Mouse (Mus musculus) liver, postnatal 0 days (tissue): ENCODE measurements at regions not wholly inside any gene's neighbourhood (a gene's known extent, or its start where the extent isn't known, plus 50 kb on each side); places are given as distances from the start of the nearest gene placed in this dataset.

Experiments
- ATAC-seq: fragments of 200-750 bp; cut with Nextera tagmentation; 2 replicates; pipeline ENCODE4 v1.8.0; 2017; ENCODE audit warnings: mild to moderate bottlenecking, moderate library complexity
- DNase-seq: peaks from one replicate; pipeline ENCODE4 v3.0.0-alpha.2; 2016
- H3K27ac ChIP-seq: fragments of 300-500 bp; sonication (generic); 2 replicates; pipeline ENCODE4 v1.5.1; 2014; ENCODE audit warnings: antibody characterized with exemption, moderate library complexity, mild to moderate bottlenecking, low read depth
- H3K27me3 ChIP-seq: fragments of 300-500 bp; sonication (generic); 2 replicates; pipeline ENCODE4 v1.6.1; 2014; ENCODE audit warnings: low read length, control low read depth, mixed read lengths; ENCODE audit not compliant: insufficient read depth
- H3K36me3 ChIP-seq: fragments of 300-500 bp; sonication (generic); replicated peaks from 2 replicates; pipeline ENCODE4 v1.6.1; 2014; ENCODE audit warnings: mild to moderate bottlenecking, control low read depth, low read length, moderate library complexity, mixed read lengths; ENCODE audit not compliant: insufficient read depth
- H3K4me1 ChIP-seq: fragments of 300-500 bp; sonication (generic); 2 replicates; pipeline ENCODE4 v1.6.1; 2014; ENCODE audit warnings: antibody characterized with exemption, mild to moderate bottlenecking, control low read depth; ENCODE audit not compliant: insufficient read depth
- H3K4me2 ChIP-seq: fragments of 300-500 bp; sonication (generic); 2 replicates; pipeline ENCODE4 v1.6.1; 2014; ENCODE audit warnings: low read depth, mild to moderate bottlenecking, low read length, moderate library complexity, mixed read lengths
- H3K4me3 ChIP-seq: fragments of 300-500 bp; sonication (generic); 2 replicates; pipeline ENCODE4 v1.5.1; 2014; ENCODE audit warnings: low read depth, low read length
- H3K9ac ChIP-seq: fragments of 300-500 bp; sonication (generic); replicated peaks from 2 replicates; pipeline ENCODE4 v1.6.1; 2014; ENCODE audit warnings: mild to moderate bottlenecking, moderate library complexity
- H3K9me3 ChIP-seq: fragments of 300-500 bp; sonication (generic); 2 replicates; pipeline ENCODE4 v1.6.1; 2016; ENCODE audit warnings: mild to moderate bottlenecking, control low read depth, low read length, mixed read lengths
- CTCF ChIP-seq: sonication (generic); IDR thresholded peaks from 2 replicates; pipeline ENCODE4 v1.5.1; 2016; ENCODE audit warnings: antibody characterized with exemption, low read depth
- EP300 ChIP-seq: IDR thresholded peaks from 2 replicates; pipeline ENCODE4 v1.6.1; 2016; ENCODE audit warnings: antibody characterized with exemption, low read depth, mild to moderate bottlenecking
- WGBS: fragments of 180-500 bp; shearing (Covaris S2); extraction: QIAGEN DNeasy Blood & Tissue Kit; methylation state at CpG from one replicate; pipeline ENCODE4 v1.1.7; 2014; ENCODE audit not compliant: insufficient replicate concordance; 5-methylcytosine and 5-hydroxymethylcytosine counted together

DNA sequence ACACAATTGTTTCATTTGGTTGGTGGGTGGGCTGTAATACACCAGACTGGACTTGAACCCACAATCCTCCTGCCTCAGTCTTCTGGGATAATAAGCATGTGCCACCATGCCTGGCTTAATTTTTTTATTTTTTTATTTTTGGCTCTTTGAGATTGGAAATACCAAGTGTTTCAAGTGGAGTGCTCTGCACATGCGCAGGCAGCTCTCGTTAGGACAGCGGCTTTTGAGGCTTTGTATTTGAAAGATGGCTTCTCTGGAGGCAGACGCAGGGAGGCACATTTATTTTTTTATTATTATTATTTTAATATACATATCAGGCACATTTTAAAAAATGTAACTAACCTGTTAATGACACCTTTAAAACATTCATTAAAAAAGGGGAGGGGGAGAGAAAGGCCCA lies 221.5 kb upstream of the Tshz3 start:
- H3K9me3 ChIP-seq, result no peaks in the 10 kb centered on the region
- TF ChIP-seq EP300, result no peak
- TF ChIP-seq CTCF, result no peak
- no peaks in the 10 kb centered on the region for H3K27me3 ChIP-seq
- H3K4me2 ChIP-seq, result no peak overlapping the region
- 88% methylated on average over 4 of the region's 4 CpGs for WGBS
- no peak overlapping the region for H3K9ac ChIP-seq
- no peak overlapping the region for H3K27ac ChIP-seq
- ATAC-seq, result no peak
- no peaks in the 10 kb centered on the region for H3K4me1 ChIP-seq
- no peak for DNase-seq
- H3K36me3 ChIP-seq, result no peaks in the 10 kb centered on the region
- no peak overlapping the region for H3K4me3 ChIP-seq

DNA sequence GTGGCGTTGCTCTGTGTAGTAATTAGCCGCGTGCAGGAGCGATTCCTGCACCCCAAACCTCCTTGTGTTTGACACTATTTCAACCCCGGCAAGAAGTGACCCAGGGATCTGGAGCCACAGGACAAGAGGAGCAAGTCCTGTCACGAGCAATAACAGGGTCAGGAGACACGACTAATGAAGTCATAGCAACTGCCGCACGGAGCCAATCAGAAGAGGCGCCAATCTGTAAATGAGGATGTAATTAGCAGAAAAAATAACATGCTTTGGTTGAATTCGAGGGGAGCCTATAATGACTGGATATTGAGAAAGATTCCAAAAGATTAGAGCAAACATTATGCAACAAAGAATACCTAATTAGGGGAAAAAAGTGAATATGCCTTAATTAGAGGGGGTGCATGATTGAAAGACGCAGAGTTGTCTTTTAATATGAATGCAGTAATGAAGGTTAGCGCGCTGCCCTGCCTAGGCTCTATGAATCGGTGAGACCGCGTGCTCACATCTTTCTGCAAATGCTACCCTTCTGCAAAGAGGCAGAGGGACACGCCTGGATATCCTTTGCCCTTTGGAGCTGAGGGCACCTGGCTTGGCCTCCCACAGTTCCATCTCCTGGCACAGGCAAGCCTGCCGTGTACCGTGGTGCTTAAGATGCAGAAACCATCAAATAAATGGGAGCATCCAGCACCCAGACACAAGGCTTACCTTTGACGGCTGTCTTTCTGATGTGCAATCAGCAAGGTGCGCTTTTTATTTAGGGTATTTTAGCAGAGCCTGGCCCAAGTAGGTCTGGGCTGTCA lies 220.9 kb upstream of the Tshz3 start:
- 80% methylated on average over 22 of the region's 22 CpGs for WGBS
- no peak for DNase-seq
- no peak for ATAC-seq
- H3K9me3 ChIP-seq, result no peaks in the 10 kb centered on the region
- H3K4me1 ChIP-seq, result no peaks in the 10 kb centered on the region
- no peaks in the 10 kb centered on the region for H3K36me3 ChIP-seq
- H3K4me2 ChIP-seq, result no peak overlapping the region
- no peak overlapping the region for H3K27ac ChIP-seq
- no peak overlapping the region for H3K4me3 ChIP-seq
- no peaks in the 10 kb centered on the region for H3K27me3 ChIP-seq
- H3K9ac ChIP-seq, result no peak overlapping the region
- TF ChIP-seq EP300 (no peak), CTCF (no peak)

DNA sequence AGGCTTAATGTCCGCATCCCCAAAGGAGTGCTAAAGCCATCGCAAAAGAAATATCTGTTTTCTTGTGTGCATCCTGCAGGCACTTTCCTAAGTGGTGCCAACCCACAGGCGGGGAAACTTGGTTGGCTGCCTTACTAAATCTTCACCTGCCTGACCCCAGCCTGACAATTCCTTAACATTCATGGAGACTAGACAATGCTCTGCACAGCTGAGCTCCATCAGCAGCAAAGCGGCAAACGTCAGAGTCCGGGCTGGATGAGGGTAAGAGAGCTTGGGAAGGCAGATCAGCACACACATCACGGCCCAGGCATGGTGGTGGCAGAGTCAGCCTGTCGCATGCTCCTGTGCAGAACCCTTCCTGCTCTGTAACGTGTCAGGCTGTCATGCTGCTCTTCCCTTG lies 209.8 kb upstream of the Tshz3 start:
- no peak for ATAC-seq
- TF ChIP-seq EP300 (no peak), CTCF (no peak)
- WGBS, result 86% methylated on average over 9 of the region's 9 CpGs

DNA sequence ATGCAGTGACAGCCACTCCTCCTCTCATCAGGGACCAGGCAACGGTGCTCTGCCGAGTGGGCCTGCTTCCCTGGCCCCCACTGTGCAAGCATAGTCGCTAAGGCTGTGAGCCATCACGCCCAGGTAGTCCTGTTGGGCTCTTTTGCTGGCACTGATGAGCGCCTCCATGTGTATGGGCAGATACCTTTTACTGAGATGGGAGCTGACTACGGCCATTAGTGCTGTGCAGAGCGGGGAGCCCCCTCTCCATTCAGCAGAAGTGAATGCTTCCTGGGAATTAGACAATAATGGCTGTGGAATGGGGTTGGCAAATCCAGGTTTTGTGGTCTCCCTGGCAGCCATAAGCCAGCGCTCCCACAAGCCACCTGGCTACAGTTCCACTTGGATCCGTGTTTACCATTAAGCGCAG lies 206.7 kb upstream of the Tshz3 start:
- ATAC-seq (no peak), DNase-seq (no peak)
- no peak overlapping the region for H3K4me2 ChIP-seq
- H3K4me1 ChIP-seq, result no peaks in the 10 kb centered on the region
- H3K9me3 ChIP-seq, result no peaks in the 10 kb centered on the region
- no peak overlapping the region for H3K27ac ChIP-seq
- no peak for TF ChIP-seq CTCF
- no peak for TF ChIP-seq EP300
- H3K36me3 ChIP-seq, result no peaks in the 10 kb centered on the region
- H3K27me3 ChIP-seq, result no peaks in the 10 kb centered on the region
- no peak overlapping the region for H3K9ac ChIP-seq
- WGBS, result 75% methylated on average over 10 of the region's 10 CpGs
- no peak overlapping the region for H3K4me3 ChIP-seq

More for the DNA sequence above, 209.8 kb upstream of the Tshz3 start:
- no peak overlapping the region for H3K27ac ChIP-seq
- no peak overlapping the region for H3K9ac ChIP-seq
- no peaks in the 10 kb centered on the region for H3K36me3 ChIP-seq
- DNase-seq, result no peak
- no peaks in the 10 kb centered on the region for H3K27me3 ChIP-seq
- no peaks in the 10 kb centered on the region for H3K4me1 ChIP-seq
- no peak overlapping the region for H3K4me3 ChIP-seq
- H3K4me2 ChIP-seq, result no peak overlapping the region
- no peaks in the 10 kb centered on the region for H3K9me3 ChIP-seq

DNA sequence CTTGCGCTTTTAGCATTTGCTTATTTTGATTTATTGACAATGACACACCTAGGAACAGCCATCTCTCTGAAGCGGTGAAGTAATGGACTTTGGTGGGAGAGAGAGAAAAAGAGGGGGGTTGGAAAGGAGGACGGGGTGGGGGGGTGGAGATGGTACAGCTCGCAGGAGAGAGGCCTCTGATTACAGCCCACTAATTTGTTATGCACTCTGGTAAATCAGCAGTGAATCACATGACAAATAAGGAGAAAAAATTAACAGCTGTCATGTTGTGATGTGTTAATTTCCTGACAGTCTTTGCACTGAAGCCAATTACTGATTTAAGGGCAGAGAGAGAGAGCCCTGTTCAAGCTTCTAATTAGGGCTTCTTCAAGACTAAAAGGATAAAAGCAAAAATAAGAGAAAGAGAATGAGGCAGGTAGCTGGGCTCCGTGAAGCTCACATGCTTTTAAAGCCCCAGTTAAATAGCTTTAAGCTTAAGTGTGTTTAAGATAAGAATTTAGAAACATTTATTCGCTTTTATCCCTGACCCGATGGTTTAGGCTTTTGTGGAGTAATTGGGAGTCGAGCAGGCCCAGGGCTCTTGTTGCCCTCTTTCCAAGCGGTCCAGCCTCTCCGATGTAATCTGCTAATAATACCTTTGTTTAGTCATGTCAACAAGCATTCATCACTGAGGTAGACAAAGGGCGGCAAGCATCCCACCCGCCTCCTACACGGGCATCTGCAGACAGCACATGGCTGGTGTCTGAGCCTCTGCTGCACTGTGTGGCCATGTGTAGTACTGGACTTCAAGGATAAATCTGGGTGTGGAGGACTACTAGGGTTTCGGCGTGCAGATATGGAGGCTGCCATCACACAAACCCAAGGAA lies 193.7 kb upstream of the Tshz3 start:
- H3K9me3 ChIP-seq, result no peaks in the 10 kb centered on the region
- no peak overlapping the region for H3K4me3 ChIP-seq
- no peak overlapping the region for H3K27ac ChIP-seq
- TF ChIP-seq CTCF (no peak), EP300 (no peak)
- H3K27me3 ChIP-seq, result no peaks in the 10 kb centered on the region
- DNase-seq, result no peak
- no peak for ATAC-seq
- H3K4me2 ChIP-seq, result no peak overlapping the region
- 63% methylated on average over 15 of the region's 15 CpGs for WGBS
- H3K36me3 ChIP-seq, result no peaks in the 10 kb centered on the region
- H3K4me1 ChIP-seq, result no peaks in the 10 kb centered on the region
- no peak overlapping the region for H3K9ac ChIP-seq

DNA sequence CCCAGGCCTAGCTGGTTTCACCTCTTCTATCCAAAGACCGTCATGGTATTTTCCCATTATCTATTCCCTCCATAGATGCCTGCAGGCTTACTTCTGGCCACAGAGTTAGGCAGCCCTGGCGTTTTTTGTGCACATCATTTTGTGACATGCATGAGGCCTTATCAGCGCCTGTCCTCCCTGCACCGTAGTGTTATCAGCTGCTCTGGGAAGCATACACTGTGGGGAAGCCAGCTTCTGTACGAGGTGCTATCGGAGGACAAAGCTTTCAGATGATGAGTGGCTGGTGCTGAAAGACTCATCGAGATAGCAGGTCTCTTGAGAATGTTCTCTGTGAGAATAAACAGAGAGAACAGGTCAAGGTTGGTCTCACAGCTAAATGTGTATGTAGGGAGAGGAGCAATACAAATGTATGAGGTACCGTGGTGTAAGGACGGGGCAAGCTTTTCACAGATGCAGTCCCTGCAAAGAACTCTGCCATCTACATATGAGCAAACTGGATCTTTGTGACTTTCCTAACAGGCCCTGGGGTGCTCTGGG lies 190.0 kb upstream of the Tshz3 start:
- no peaks in the 10 kb centered on the region for H3K27me3 ChIP-seq
- no peak overlapping the region for H3K4me2 ChIP-seq
- WGBS, result 61% methylated on average over 9 of the region's 9 CpGs
- DNase-seq, result no peak
- no peaks in the 10 kb centered on the region for H3K9me3 ChIP-seq
- no peak for ATAC-seq
- H3K9ac ChIP-seq, result no peak overlapping the region
- H3K27ac ChIP-seq, result no peak overlapping the region
- no peaks in the 10 kb centered on the region for H3K36me3 ChIP-seq
- no peak for TF ChIP-seq CTCF
- TF ChIP-seq EP300, result no peak
- no peaks in the 10 kb centered on the region for H3K4me1 ChIP-seq
- no peak overlapping the region for H3K4me3 ChIP-seq
